Mouse (Mus musculus): ENCODE results near the gene Tmem121b.

DNA sequence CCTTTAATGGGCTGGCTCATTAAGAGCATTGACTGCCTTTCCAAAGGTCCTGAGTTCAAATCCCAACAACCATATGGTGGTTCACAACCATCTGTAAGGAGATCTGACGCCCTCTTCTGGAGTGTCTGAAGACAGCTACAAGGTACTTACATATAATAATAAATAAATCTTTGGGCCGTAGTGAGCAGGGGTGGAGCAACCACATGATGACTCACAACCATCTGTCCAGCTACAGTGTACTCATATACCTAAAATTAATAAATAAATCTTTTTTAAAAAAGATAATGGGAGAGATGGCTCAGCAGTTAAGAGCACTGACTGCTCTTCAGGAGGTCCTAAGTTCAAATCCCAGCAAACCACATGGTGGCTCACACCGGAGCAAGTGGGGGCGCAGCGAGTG, 35.9 kb downstream of the Tmem121b start:
- TF ChIP-seq CTCF (IDR thresholded peaks at IDR 0.05 in 2 of 3, conservative IDR thresholded peaks at IDR 0.05 in 1 of 3; ENCODE audit: control insufficient read depth in 1 of 3, insufficient read depth in 1 of 3, low read depth in 2 of 3, low read length in 3 of 3, poor library complexity in 1 of 3, severe bottlenecking in 1 of 3) (no peak), SMC3 (IDR thresholded peaks at IDR 0.05; ENCODE audit: low read depth, low read length) (no peak), E2F4 (IDR thresholded peaks at IDR 0.05; ENCODE audit: borderline replicate concordance, low read depth, low read length) (no peak), USF1 (IDR thresholded peaks at IDR 0.05; ENCODE audit: low read depth, low read length) (no peak)
